Mouse (Mus musculus): Measurements from ENCODE around the gene Gpx8. TPM values are rescaled to one million over a fixed set of nuclear protein-coding genes. Genes with fewer than 3 reads are reported as not detected.
"Not testable (repeated sequence)": the region's sequence is repeated elsewhere in the genome, so short reads cannot be mapped to it uniquely, and the experiment has no call there.

Gene Gpx8
- polyA plus RNA-seq, 1 experiment from 2014 or later = 118 TPM

DNA sequence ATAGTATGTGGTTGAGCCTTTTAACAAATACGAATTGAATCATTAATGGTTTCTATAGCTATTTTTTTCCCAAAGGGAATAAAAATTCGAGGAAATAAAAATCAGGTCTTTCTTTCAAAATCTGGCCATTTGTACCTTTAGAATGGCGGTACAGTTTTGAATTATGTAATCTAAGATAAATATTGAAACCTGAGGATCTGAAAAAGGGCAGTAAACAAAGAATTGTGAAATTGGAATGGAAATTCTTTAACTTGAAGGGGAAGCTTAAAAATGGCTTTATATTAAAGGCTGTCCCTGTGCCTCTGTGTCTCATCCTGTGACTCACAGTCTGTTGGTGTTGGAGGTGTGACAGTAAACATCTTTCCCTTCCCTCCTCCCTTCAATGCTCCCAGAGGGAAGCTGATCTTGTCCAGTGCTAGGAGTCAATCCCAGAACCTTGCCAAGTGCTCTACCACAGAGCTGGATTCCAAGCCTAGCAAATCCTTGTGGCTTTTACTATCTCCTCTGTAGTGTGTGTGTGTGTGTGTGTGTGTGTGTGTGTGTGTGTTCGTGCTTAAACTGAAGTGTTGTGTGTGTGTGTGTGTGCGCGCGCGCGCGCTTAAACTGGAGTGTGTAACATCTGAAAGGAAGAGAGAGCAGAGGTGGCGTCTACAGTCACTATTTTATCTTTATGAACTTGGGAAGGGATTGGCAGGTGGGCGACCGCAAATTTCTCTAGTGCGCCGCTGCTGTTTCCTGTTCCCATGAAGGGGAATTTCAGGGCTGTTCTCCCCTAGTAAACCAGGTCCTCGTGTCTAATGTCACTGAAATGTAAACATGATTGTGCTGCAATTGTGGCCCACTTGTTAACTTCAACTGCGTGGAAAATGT is 22.7 kb downstream of the Gpx8 start:
- no peak overlapping the region for H3K9ac ChIP-seq
- no peaks in the 10 kb centered on the region for H3K4me1 ChIP-seq (replicated peaks)
- no peak overlapping the region for H3K4me2 ChIP-seq
- H3K36me3 ChIP-seq = no peaks in the 10 kb centered on the region
- peaks cover 16% of the 10 kb centered on the region for H3K27me3 ChIP-seq
- no peak overlapping the region for H3K27ac ChIP-seq
- 73% methylated on average over 17 of the region's 17 CpGs for WGBS
- ATAC-seq (replicated peaks; ENCODE audit: insufficient number of reproducible peaks, insufficient read depth, low FRiP score, low read depth) = no peak
- no peak overlapping the region for H3K4me3 ChIP-seq
- H3K9me3 ChIP-seq (replicated peaks) = no peaks in the 10 kb centered on the region

DNA sequence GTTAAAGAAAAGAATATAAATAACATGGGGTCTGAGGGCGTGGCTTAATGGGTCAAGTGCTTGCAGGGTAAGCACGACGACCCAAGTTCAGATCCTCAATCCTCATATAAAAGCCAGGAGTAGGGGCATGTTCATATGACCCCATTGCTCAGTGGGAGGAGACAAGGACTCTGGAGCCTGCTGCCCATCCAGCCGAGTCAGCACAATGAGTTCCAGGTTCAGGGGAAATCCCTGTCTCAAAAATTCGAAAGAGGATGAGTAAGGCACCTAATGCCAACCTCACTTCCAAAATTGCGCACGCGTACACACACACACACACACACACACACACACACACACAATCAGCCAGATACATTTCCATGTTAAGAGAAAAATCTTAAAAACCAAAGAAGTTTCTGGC is 23.7 kb downstream of the Gpx8 start:
- no peak overlapping the region for H3K9ac ChIP-seq
- ATAC-seq (replicated peaks; ENCODE audit: insufficient number of reproducible peaks, insufficient read depth, low FRiP score, low read depth) = no peak
- no peaks in the 10 kb centered on the region for H3K9me3 ChIP-seq (replicated peaks)
- H3K4me3 ChIP-seq = no peak overlapping the region
- no peak overlapping the region for H3K4me2 ChIP-seq
- H3K27me3 ChIP-seq = peaks cover 7% of the 10 kb centered on the region
- H3K4me1 ChIP-seq (replicated peaks) = no peaks in the 10 kb centered on the region
- 74% methylated on average over 8 of the region's 8 CpGs for WGBS
- no peak overlapping the region for H3K27ac ChIP-seq
- no peaks in the 10 kb centered on the region for H3K36me3 ChIP-seq

DNA sequence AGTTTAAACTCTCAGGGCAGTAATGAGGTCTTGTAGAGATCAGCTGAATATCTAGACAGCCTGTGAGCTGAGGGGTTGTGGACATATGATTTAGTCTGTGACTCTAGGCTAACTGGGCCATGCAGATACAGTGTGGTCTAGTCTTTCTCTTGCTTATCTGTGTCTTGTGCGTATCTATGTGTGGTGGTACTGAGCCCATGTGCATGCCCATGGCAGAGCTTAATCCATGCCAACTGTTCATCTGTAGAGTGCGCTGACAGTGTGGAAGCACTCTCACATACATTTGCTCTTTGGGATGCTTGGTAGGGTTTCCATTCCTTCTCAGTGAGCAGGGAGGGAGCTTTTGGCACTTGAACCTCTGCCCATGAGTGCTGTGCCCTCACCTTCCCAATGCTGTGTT is 24.7 kb downstream of the Gpx8 start:
- Histone ChIP-seq H3K9me3 (replicated peaks) (no peaks in the 10 kb centered on the region), H3K27ac (no peak overlapping the region), H3K4me1 (replicated peaks) (no peaks in the 10 kb centered on the region), H3K4me2 (no peak overlapping the region), H3K27me3 (peaks cover 6% of the 10 kb centered on the region), H3K36me3 (no peaks in the 10 kb centered on the region), H3K4me3 (no peak overlapping the region), H3K9ac (no peak overlapping the region)
- no peak for ATAC-seq (replicated peaks; ENCODE audit: insufficient number of reproducible peaks, insufficient read depth, low FRiP score, low read depth)
- 75% methylated on average over 2 of the region's 2 CpGs for WGBS

DNA sequence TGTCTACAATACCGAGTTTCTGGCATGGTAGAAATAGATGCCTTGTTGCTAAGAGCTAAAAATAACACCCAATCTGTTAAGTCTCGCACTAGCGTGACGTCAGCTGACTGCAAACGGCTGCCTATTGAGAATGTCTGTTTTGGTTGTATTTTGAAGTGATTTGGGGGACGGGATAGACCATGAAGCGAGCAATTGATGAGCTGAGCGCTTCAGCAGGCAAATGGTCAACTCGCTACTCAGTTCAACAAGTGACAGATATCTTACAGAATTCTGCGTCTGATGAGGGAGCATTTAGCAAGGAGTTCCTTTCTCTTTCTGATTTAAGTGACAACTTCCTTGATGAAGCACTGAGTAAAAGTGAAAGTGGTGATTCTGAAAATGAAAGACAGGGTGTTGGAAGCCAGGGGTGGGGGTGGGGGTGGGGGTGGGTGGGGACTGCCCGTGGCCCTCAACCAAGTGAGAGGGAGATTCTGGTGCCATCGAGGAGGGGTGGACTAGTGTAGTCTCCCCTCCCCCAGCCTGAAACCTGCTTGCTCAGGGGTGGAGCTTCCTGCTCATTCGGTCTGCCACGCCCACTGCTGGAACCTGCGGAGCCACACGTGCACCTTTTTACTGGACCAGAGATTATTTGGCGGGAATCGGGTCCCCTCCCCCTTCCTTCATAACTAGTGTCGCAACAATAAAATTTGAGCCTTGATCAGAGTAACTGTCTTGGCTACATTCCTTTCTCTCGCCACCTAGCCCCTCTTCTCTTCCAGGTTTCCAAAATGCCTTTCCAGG is 32.8 kb downstream of the Gpx8 start:
- H3K4me3 ChIP-seq = peak overlapping the region; percentile 44
- 22% methylated on average over 19 of the region's 20 CpGs for WGBS
- H3K27ac ChIP-seq; H3K9me3 ChIP-seq (replicated peaks); H3K4me1 ChIP-seq (replicated peaks); H3K36me3 ChIP-seq; ATAC-seq (replicated peaks; ENCODE audit: insufficient number of reproducible peaks, insufficient read depth, low FRiP score, low read depth); H3K27me3 ChIP-seq: not testable (repeated sequence)
- H3K4me2 ChIP-seq = peak overlapping the region; percentile 61
- peak overlapping the region; percentile 30; the same call in 1 of the 2 replicates for H3K9ac ChIP-seq

DNA sequence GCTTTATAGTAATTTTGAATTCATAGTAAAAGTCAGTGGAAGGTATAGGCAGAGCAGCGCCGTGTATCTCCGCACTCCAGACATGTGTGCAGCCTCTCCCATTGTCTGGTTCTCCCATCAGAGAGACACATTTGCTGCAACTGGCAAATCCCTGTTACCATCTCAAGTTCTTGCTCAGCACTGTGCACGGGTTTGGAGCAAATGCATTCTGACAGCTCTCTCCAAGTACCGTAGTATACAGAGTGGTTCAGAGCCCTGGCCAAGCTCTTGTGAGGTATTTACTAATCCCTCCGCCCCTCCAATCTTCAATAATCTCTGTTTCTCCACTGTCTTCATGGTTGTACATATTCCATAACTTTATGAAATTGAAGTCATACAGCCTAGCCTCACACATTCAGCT is 33.5 kb downstream of the Gpx8 start:
- no peaks in the 10 kb centered on the region for H3K9me3 ChIP-seq (replicated peaks)
- no peaks in the 10 kb centered on the region for H3K27me3 ChIP-seq
- no peak overlapping the region for H3K27ac ChIP-seq
- H3K9ac ChIP-seq = no peak overlapping the region
- peak overlapping the region; percentile 61 for H3K4me2 ChIP-seq
- H3K4me1 ChIP-seq (replicated peaks) = peaks cover 4% of the 10 kb centered on the region
- H3K4me3 ChIP-seq = peak overlapping the region; percentile 44
- no peaks in the 10 kb centered on the region for H3K36me3 ChIP-seq
- no peak for ATAC-seq (replicated peaks; ENCODE audit: insufficient number of reproducible peaks, insufficient read depth, low FRiP score, low read depth)
- WGBS = 75% methylated on average over 6 of the region's 6 CpGs

DNA sequence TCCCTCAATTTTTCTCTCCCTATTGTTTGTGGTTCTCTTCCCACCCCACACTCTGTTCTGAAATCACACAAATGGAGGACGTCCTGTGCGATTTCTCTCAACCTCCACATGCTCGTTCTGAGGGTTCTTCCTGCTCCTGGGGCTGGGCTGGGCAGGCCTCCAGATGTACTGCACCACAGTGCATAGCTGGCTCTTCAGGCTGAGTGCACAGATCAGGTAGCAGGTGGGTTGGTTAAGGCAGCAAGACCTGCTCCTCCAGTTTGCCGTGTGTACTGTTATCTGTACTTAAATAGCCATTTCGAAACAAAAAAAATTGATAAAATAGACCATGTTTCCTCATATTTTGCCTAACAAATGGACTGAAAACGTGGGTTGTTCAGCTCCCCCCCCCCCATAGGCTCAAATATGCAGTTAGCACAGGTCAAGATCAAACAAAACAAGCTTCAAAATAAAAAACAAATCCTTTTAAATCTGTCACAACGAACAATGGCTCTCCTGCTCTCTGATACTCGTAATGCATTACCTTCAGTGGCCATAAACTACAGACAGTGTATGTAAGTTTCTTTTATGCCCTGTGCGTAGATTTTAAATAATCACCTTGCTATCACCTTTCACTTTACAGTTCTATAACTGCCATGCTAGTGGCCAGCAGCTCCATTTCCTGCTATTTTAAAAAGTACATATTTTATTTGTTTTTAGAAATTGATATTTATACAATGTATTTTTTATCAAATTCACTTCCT is 45.5 kb downstream of the Gpx8 start:
- Histone ChIP-seq H3K4me1 (replicated peaks) (peaks cover 11% of the 10 kb centered on the region), H3K9me3 (replicated peaks) (no peaks in the 10 kb centered on the region), H3K27me3 (peaks cover 54% of the 10 kb centered on the region), H3K27ac (no peak overlapping the region), H3K4me3 (no peak overlapping the region), H3K9ac (no peak overlapping the region), H3K4me2 (no peak overlapping the region), H3K36me3 (no peaks in the 10 kb centered on the region)
- ATAC-seq (replicated peaks; ENCODE audit: insufficient number of reproducible peaks, insufficient read depth, low FRiP score, low read depth) = no peak
- 63% methylated on average over 9 of the region's 9 CpGs for WGBS

DNA sequence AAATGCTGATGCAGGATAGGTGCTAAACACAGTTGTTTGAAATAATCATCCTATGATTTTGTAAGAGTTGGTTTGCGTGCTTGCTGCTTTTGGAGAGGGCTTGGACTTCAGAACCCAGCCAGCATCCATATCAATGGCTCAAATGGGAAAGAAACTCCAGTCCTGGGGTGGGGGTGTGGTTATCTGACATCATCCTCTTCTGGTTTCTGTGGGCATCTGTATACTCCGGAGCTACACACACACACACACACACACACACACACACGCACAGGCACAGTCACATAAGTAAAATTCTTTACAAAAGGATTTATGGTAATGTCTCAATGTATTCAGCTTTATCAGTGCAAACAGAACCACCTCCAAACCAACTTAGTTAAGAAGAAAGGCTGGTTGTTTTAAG is 46.1 kb downstream of the Gpx8 start:
- H3K27me3 ChIP-seq = peaks cover 60% of the 10 kb centered on the region
- peaks cover 11% of the 10 kb centered on the region for H3K4me1 ChIP-seq (replicated peaks)
- H3K4me2 ChIP-seq = no peak overlapping the region
- H3K9me3 ChIP-seq (replicated peaks) = no peaks in the 10 kb centered on the region
- no peaks in the 10 kb centered on the region for H3K36me3 ChIP-seq
- ATAC-seq (replicated peaks; ENCODE audit: insufficient number of reproducible peaks, insufficient read depth, low FRiP score, low read depth) = no peak
- 69% methylated on average over 3 of the region's 3 CpGs for WGBS
- no peak overlapping the region for H3K4me3 ChIP-seq
- H3K27ac ChIP-seq = no peak overlapping the region
- H3K9ac ChIP-seq = no peak overlapping the region

DNA sequence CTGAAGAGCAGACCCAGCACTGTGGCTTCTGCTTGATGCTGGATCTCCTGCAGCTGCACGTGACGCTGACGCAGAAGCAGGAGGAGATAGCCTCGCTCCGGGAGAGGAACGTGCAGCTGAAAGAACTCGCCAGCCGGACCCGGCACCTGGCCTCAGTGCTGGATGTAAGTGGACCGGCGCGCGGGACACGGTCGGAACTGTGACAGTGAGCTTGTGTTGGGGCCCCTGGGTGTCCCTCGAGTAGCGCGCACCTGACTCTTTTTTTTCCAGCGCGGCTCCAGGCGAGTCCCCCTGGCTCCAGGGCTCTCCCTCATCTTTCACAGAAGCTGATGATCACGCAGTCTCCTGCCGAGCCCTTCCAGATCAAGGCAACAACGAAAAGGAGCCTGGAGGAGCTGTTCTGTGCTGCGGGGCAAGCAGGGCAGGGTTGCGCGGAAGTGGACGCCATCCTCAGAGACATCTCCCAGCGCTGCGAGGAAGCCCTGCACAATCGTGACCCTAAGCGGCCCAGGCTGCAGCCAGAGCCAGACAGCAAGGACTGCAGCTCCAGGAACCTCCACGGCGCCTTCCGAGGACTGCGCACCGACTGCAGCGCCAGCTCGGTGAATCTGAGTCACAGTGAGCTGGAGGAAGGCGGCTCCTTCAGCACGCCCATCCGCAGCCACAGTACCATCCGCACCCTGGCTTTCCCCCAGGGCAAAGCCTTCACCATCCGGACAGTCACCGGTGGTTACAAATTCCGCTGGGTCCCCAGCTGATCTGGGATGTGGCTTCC is 47.6 kb downstream of the Gpx8 start:
- Histone ChIP-seq H3K9me3 (replicated peaks) (no peaks in the 10 kb centered on the region), H3K9ac (peak overlapping the region; percentile 49), H3K36me3 (no peaks in the 10 kb centered on the region), H3K27ac (no peak overlapping the region), H3K27me3 (peaks cover 75% of the 10 kb centered on the region), H3K4me2 (peak overlapping the region; percentile 93), H3K4me1 (replicated peaks) (peaks cover 18% of the 10 kb centered on the region), H3K4me3 (peak overlapping the region; percentile 50)
- WGBS = under 1% methylated on average over 46 of the region's 46 CpGs
- peak; percentile 38; the same call in 1 of the 2 replicates for ATAC-seq (replicated peaks; ENCODE audit: insufficient number of reproducible peaks, insufficient read depth, low FRiP score, low read depth)

DNA sequence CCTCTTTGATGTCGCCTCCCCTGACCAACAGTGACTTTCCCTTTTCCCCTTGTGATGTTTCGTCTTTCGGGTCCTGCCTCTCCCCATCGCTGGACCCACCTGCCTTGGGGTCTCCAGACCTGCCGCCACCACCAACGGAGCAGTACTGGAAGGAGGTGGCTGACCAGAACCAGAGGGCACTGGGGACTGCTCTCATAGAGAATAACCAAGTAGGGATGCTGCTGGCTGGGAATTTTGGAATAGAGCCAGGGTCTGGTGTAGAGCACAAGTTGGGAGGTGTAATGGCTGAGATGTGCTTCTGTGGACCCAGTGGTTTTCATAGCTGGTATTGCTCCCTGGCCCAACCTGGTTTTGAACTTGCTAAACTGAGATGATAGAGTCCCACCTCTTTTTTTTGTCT is 48.8 kb downstream of the Gpx8 start:
- no peak overlapping the region for H3K4me2 ChIP-seq
- 60% methylated on average over 6 of the region's 6 CpGs for WGBS
- H3K27ac ChIP-seq = no peak overlapping the region
- no peak overlapping the region for H3K9ac ChIP-seq
- H3K36me3 ChIP-seq = no peaks in the 10 kb centered on the region
- no peak overlapping the region for H3K4me3 ChIP-seq
- ATAC-seq (replicated peaks; ENCODE audit: insufficient number of reproducible peaks, insufficient read depth, low FRiP score, low read depth) = no peak
- H3K9me3 ChIP-seq (replicated peaks) = no peaks in the 10 kb centered on the region
- peaks cover 23% of the 10 kb centered on the region for H3K4me1 ChIP-seq (replicated peaks)
- H3K27me3 ChIP-seq = peaks cover 86% of the 10 kb centered on the region

DNA sequence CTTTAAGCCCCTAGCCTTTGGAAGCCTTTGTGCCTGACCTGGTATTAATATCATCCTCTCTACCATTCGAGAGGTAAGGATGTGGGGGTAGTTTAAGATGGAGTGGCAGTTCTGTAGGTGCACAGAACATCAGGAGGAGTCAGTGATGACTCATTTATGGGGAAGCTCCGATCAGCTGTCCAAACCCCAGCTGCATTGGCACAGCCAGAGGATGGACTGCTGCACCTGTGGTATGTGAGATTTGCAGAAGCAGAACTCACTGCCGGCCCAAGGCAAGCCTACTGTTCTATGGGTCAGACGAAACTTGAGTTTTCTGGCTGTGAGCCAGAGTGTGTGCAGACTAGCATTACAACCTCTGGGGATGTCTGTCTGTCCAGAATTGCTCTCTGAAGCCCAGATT is 49.8 kb downstream of the Gpx8 start:
- Histone ChIP-seq H3K4me3 (no peak overlapping the region), H3K4me1 (replicated peaks) (peaks cover 23% of the 10 kb centered on the region), H3K9me3 (replicated peaks) (no peaks in the 10 kb centered on the region), H3K27ac (no peak overlapping the region), H3K36me3 (no peaks in the 10 kb centered on the region), H3K9ac (no peak overlapping the region), H3K27me3 (peaks cover 90% of the 10 kb centered on the region), H3K4me2 (no peak overlapping the region)
- WGBS = 50% methylated on average over 4 of the region's 4 CpGs
- ATAC-seq (replicated peaks; ENCODE audit: insufficient number of reproducible peaks, insufficient read depth, low FRiP score, low read depth) = no peak
